Mouse (Mus musculus) frontal cortex, adult 2 months (tissue): ENCODE measurements at regions not wholly inside any gene's neighbourhood (a gene's known extent, or its start where the extent isn't known, plus 50 kb on each side); places are given as distances from the start of the nearest gene placed in this dataset.

Experiments used
- DNase-seq, 2 experiments: peaks; one replicate each; pipeline ENCODE4 v3.0.0; 2022; ENCODE audit warnings: low spot score in 1 of 2; ENCODE audit errors: extremely low spot score in 1 of 2

GRCm38 (mm10) chr8:109399616-109400015, 94.2 kb upstream of the Pmfbp1 start:
- no peak for DNase-seq

- DNase-seq, result no peak
These were observed 93.6 kb upstream of the Pmfbp1 start for GRCm38 (mm10) chr8:109400192-109400591.

- DNase-seq, result no peak
These were observed 85.9 kb upstream of the Pmfbp1 start for GRCm38 (mm10) chr8:109407913-109408312.

GRCm38 (mm10) chr8:109410531-109410930, 83.3 kb upstream of the Pmfbp1 start:
- DNase-seq, result no peak

- DNase-seq, result no peak
These were observed 80.4 kb upstream of the Pmfbp1 start for GRCm38 (mm10) chr8:109413386-109413785.

GRCm38 (mm10) chr8:109415315-109415714, 78.5 kb upstream of the Pmfbp1 start:
- DNase-seq, result no peak

GRCm38 (mm10) chr8:109415906-109416305, 77.9 kb upstream of the Pmfbp1 start:
- DNase-seq, result no peak

GRCm38 (mm10) chr8:109416327-109417100, 77.3 kb upstream of the Pmfbp1 start:
- DNase-seq, result peak in 1 of 2 experiments; percentile 63

- DNase-seq, result peak; percentile 67 to 92
These were observed 76.6 kb upstream of the Pmfbp1 start for GRCm38 (mm10) chr8:109417222-109417621.

GRCm38 (mm10) chr8:109417971-109418370, 75.9 kb upstream of the Pmfbp1 start:
- peak in 1 of 2 experiments; percentile 42 for DNase-seq

- peak; percentile 57 to 72 for DNase-seq
These were observed 74.7 kb upstream of the Pmfbp1 start for GRCm38 (mm10) chr8:109419029-109419596.

GRCm38 (mm10) chr8:109424004-109424403, 69.8 kb upstream of the Pmfbp1 start:
- DNase-seq, result no peak

GRCm38 (mm10) chr8:109428551-109428950, 65.3 kb upstream of the Pmfbp1 start:
- DNase-seq, result no peak

- no peak for DNase-seq
These were observed 59.3 kb upstream of the Pmfbp1 start for GRCm38 (mm10) chr8:109434538-109434937.

- no peak for DNase-seq
These were observed 57.8 kb upstream of the Pmfbp1 start for GRCm38 (mm10) chr8:109436056-109436455.

GRCm38 (mm10) chr8:109436830-109437567, 56.8 kb upstream of the Pmfbp1 start:
- peak in 1 of 2 experiments; percentile 58 for DNase-seq

GRCm38 (mm10) chr8:109438531-109438930, 55.3 kb upstream of the Pmfbp1 start:
- no peak for DNase-seq
